Mouse (Mus musculus) neural tube, embryonic 11.5 days (tissue): ENCODE data around the gene Sh3bp4. TPM values are rescaled to one million over a fixed set of nuclear protein-coding genes. Genes with fewer than 3 reads are reported as not detected.

Experiments
- ATAC-seq: fragments of 200-750 bp; cut with Nextera tagmentation; 2 replicates; pipeline ENCODE4 v1.8.0; 2017; ENCODE audit warnings: moderate number of reproducible peaks, mild to moderate bottlenecking, moderate TSS enrichment, moderate library complexity; ENCODE audit not compliant: insufficient read depth, low FRiP score, low TSS enrichment
- DNase-seq: peaks from one replicate; pipeline ENCODE4 v3.0.0-alpha.2; 2015; ENCODE audit warnings: low spot score
- H3K27ac ChIP-seq: fragments of 300-500 bp; sonication (generic); 2 replicates; pipeline ENCODE4 v1.5.1; 2014; ENCODE audit warnings: low read depth, mild to moderate bottlenecking, low read length
- H3K27me3 ChIP-seq: fragments of 300-500 bp; sonication (generic); 2 replicates; pipeline ENCODE4 v1.6.1; 2014; ENCODE audit warnings: mild to moderate bottlenecking, low read length, mixed read lengths; ENCODE audit not compliant: control insufficient read depth, insufficient read depth
- H3K36me3 ChIP-seq: fragments of 300-500 bp; sonication (generic); 2 replicates; pipeline ENCODE4 v1.6.1; 2014; ENCODE audit warnings: mild to moderate bottlenecking, low read length, moderate library complexity, mixed read lengths; ENCODE audit not compliant: control insufficient read depth, insufficient read depth
- H3K4me1 ChIP-seq: fragments of 300-500 bp; sonication (generic); 2 replicates; pipeline ENCODE4 v1.6.1; 2014; ENCODE audit warnings: low read length, mixed read lengths; ENCODE audit not compliant: control insufficient read depth, insufficient read depth
- H3K4me2 ChIP-seq: fragments of 300-500 bp; sonication (generic); 2 replicates; pipeline ENCODE4 v1.6.1; 2014; ENCODE audit warnings: low read depth, mild to moderate bottlenecking, moderate library complexity
- H3K4me3 ChIP-seq: fragments of 300-500 bp; sonication (generic); 2 replicates; pipeline ENCODE4 v1.5.1; 2014; ENCODE audit warnings: low read depth, low read length
- H3K9ac ChIP-seq: fragments of 300-500 bp; sonication (generic); 2 replicates; pipeline ENCODE4 v1.6.1; 2014; ENCODE audit warnings: mild to moderate bottlenecking, low read length
- H3K9me3 ChIP-seq: fragments of 300-500 bp; sonication (generic); 2 replicates; pipeline ENCODE4 v1.6.1; 2016; ENCODE audit warnings: low read length; ENCODE audit not compliant: control insufficient read depth
- WGBS: fragments of 180-500 bp; shearing (Covaris S2); extraction: QIAGEN DNeasy Blood & Tissue Kit; methylation state at CpG from one replicate; pipeline ENCODE4 v1.1.7; 2014; 5-methylcytosine and 5-hydroxymethylcytosine counted together
- polyA plus RNA-seq: library from polyadenylated mRNA; unstranded; fragments of >200 nt; fragmentation: Nextera tagmentation; extraction: Ambion mirVana; gene quantifications from 2 replicates; pipeline ENCODE4 v1.2.1, GENCODE M21; 2014

The Sh3bp4 gene
- polyA plus RNA-seq, 1 experiment from 2014 or later: 35.9 TPM

DNA sequence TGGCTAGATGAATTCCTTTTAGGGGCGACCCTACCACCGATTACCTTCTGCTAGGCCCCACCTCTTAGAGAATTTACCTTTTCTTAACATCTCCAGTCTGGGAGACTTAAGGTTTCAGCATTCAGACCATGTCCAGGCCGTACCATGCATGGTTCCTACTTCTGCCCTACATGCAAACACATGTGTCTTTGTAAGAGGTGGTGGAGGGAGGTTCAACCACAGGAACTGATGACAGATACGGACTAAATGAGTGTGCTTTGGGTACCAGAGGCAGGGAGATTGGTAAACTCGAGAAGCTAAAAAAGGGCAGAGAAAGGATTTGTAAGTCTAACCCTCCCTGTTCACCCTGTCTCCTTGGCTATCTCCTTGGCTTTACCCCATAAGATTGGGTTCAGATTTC, 23.5 kb downstream of the Sh3bp4 start:
- H3K36me3 ChIP-seq: no peaks in the 10 kb centered on the region
- no peak overlapping the region for H3K4me2 ChIP-seq
- DNase-seq: no peak
- no peak overlapping the region for H3K27ac ChIP-seq
- H3K9ac ChIP-seq: no peak overlapping the region
- ATAC-seq: no peak
- WGBS: 76% methylated on average over 5 of the region's 5 CpGs
- H3K4me3 ChIP-seq: no peak overlapping the region
- peaks cover 35% of the 10 kb centered on the region for H3K4me1 ChIP-seq
- H3K9me3 ChIP-seq: no peaks in the 10 kb centered on the region
- H3K27me3 ChIP-seq: no peaks in the 10 kb centered on the region

DNA sequence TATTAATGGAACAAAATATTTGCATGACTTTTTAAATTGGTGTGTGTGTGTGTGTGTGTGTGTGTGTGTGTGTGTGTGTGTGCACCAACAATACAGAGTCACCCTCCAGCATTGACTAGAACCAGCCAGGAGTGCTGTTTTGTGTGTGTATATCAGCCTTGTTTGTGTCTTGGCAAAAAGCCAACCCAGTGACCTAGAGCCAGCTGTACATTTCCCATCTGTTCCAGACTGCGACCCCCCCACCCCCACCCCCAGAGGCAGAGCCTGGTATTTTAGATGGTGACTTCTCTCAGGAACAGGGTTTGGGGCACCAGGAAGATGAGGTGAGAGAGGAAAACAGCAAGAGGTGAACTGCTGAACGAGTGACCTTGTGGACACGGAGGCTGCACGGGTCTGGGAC, 24.2 kb downstream of the Sh3bp4 start:
- no peaks in the 10 kb centered on the region for H3K9me3 ChIP-seq
- H3K4me2 ChIP-seq: no peak overlapping the region
- H3K4me3 ChIP-seq: no peak overlapping the region
- no peaks in the 10 kb centered on the region for H3K36me3 ChIP-seq
- no peak for DNase-seq
- no peak overlapping the region for H3K27ac ChIP-seq
- H3K4me1 ChIP-seq: peaks cover 35% of the 10 kb centered on the region
- ATAC-seq: no peak
- H3K27me3 ChIP-seq: no peaks in the 10 kb centered on the region
- WGBS: 65% methylated on average over 4 of the region's 4 CpGs
- H3K9ac ChIP-seq: no peak overlapping the region

DNA sequence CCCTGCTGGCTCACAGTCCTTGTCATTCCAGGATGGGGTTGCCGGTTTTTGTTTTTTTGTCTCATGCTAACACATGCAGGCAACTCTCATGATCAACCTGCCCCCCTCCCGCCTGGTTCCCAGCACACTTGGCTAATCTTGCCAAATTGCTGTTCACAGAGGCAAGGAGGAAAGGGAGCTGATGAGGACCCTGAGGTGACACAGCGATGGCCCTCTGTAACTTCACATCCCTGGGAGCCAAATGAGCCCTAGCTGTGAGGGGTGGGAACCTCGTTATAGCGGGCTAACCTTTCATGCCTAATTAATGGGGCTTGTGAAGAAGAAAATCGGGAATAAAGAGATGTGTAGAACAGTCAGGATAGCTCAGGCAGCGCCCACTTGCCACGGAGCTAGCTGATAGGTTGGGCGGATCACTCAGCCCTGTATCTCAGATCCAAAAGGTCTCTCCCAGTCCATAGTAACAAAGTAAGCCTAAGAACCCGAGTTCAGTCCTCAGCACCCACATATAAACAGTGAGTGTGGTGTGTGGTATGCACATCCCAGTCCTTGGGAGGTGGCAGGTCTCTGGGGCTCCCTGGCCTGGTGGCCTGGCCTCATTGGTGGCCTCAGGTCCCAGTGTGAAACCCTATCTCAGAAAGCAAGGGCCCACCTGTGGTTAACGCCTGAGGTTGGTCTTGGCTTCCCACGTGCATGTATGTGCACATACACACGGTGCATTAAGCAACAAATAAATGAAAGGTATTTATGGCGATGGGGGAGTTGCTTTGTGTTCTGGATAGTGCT, 25.6 kb downstream of the Sh3bp4 start:
- Histone ChIP-seq H3K27me3 (no peaks in the 10 kb centered on the region), H3K9ac (no peak overlapping the region), H3K36me3 (no peaks in the 10 kb centered on the region), H3K9me3 (no peaks in the 10 kb centered on the region), H3K27ac (no peak overlapping the region), H3K4me2 (no peak overlapping the region), H3K4me3 (no peak overlapping the region), H3K4me1 (peaks cover 35% of the 10 kb centered on the region)
- 14% methylated on average over 14 of the region's 14 CpGs for WGBS
- ATAC-seq (no peak), DNase-seq (no peak)

DNA sequence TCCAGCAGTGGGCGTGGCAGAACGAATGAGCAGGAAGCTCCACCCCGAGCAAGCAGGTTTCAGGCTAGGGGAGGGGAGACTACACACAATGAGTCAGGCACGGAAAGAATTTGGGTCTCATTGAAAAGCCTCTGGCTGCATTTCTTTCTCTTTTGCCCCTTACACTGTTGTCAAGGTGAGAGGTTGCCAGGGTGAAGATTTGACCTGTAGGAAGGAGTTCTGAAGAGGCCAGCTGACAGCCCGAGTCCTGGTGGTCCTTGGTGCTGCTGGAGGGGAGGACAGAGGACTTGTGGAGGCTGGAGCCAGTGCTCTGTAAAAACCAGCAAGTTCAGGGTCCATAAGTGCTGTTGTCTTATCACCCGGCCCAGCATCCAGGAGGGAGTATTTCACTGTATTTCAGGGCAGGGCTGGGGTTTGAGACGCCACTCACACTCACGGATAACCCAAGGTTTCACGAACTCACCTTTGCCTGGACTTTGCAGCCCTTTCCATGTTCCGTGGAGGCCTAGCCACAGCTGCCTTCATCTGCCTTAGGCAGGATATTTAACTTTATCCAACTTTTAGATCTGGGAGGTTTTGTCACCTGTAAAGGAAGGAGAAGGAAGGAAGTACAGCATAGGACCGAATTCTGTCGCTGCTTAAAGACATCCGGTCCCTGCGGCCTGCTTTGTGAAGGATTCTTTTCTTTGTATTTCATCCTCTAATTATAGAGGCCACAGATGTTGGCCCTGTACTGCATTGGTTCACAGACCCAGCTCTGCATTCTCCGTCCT, 32.2 kb downstream of the Sh3bp4 start:
- Histone ChIP-seq H3K9ac (no peak overlapping the region), H3K4me1 (peaks cover 14% of the 10 kb centered on the region), H3K36me3 (no peaks in the 10 kb centered on the region), H3K4me2 (no peak overlapping the region), H3K9me3 (no peaks in the 10 kb centered on the region), H3K27ac (no peak overlapping the region), H3K4me3 (no peak overlapping the region), H3K27me3 (no peaks in the 10 kb centered on the region)
- DNase-seq (no peak), ATAC-seq (no peak)
- WGBS: 39% methylated on average over 13 of the region's 15 CpGs

DNA sequence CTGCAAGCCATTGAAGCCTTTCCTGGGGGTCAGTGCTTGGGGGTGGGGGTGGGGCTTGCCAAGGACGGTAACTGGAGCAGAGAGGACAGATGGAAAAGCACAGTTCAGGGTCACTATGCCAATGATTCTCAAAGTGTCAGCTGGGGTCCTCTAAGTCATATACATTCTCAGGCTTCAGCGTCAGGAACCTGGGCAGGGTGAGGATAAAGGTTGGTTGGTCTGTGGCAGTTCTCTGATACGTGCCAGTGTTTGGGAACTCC, 32.7 kb downstream of the Sh3bp4 start:
- Histone ChIP-seq H3K9ac (no peak overlapping the region), H3K27ac (no peak overlapping the region), H3K4me3 (no peak overlapping the region), H3K4me2 (no peak overlapping the region), H3K36me3 (no peaks in the 10 kb centered on the region), H3K4me1 (peaks cover 19% of the 10 kb centered on the region), H3K9me3 (no peaks in the 10 kb centered on the region), H3K27me3 (no peaks in the 10 kb centered on the region)
- DNase-seq (no peak), ATAC-seq (no peak)
- 34% methylated on average over 3 of the region's 3 CpGs for WGBS

DNA sequence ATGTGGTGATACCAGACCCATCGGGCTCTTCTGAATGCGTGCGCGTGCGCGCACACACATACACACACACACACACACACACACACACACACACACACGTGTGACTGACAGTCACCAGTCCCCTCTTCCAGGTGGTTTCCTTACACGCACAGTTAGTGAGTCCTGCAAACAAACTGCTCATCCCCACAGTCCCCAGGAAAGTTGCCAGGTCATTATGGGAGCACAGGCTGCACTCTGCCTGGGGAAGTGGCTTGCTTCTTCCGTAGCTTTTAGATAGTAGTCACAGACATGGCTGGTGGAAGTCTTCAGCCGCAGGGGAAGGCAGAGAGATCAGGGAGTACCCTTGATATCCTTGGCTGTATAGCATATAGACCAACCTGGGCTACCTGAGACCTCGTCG, 33.3 kb downstream of the Sh3bp4 start:
- no peaks in the 10 kb centered on the region for H3K36me3 ChIP-seq
- ATAC-seq (no peak), DNase-seq (no peak)
- peaks cover 25% of the 10 kb centered on the region for H3K4me1 ChIP-seq
- no peak overlapping the region for H3K27ac ChIP-seq
- H3K27me3 ChIP-seq: no peaks in the 10 kb centered on the region
- no peaks in the 10 kb centered on the region for H3K9me3 ChIP-seq
- no peak overlapping the region for H3K4me2 ChIP-seq
- H3K4me3 ChIP-seq: no peak overlapping the region
- H3K9ac ChIP-seq: no peak overlapping the region
- WGBS: 86% methylated on average over 12 of the region's 12 CpGs

DNA sequence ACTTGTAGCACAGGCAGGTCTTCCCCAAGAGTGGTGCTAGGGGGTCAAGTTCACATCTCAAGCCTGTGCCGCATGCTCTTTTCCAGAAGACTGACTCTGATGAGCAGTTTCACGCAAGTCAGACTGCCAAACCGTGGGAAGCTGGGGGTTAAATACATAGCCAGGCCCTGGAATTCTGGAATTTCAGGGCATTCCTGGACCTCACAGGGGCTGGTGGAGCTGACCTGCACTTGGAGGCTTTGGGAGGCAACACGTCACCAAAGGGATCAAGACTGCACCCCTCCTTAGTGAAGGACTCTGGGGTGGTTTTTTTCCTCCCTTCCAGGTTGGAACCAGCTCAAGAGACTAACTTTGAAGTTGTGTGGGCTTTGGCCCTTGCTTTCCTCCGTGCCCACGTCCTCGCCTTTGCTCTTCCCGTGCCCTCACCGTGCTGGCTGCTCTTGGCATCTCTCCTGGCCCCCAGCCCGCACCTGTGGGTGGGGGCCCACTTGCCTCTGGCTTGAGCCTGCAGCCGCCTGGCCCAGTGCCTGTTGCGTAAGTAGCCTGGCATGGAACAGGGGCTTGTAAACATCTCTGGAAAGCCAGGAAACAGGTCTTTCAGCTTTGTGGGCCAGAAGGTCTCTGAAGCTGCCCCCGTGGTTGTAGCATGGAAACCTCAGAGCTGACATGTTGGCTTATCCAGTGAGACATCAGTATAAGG, 34.0 kb downstream of the Sh3bp4 start:
- 81% methylated on average over 13 of the region's 13 CpGs for WGBS
- H3K9ac ChIP-seq: no peak overlapping the region
- H3K4me3 ChIP-seq: no peak overlapping the region
- H3K4me2 ChIP-seq: no peak overlapping the region
- no peaks in the 10 kb centered on the region for H3K9me3 ChIP-seq
- peaks cover 28% of the 10 kb centered on the region for H3K4me1 ChIP-seq
- ATAC-seq: no peak
- no peaks in the 10 kb centered on the region for H3K36me3 ChIP-seq
- H3K27ac ChIP-seq: no peak overlapping the region
- no peak for DNase-seq
- no peaks in the 10 kb centered on the region for H3K27me3 ChIP-seq

DNA sequence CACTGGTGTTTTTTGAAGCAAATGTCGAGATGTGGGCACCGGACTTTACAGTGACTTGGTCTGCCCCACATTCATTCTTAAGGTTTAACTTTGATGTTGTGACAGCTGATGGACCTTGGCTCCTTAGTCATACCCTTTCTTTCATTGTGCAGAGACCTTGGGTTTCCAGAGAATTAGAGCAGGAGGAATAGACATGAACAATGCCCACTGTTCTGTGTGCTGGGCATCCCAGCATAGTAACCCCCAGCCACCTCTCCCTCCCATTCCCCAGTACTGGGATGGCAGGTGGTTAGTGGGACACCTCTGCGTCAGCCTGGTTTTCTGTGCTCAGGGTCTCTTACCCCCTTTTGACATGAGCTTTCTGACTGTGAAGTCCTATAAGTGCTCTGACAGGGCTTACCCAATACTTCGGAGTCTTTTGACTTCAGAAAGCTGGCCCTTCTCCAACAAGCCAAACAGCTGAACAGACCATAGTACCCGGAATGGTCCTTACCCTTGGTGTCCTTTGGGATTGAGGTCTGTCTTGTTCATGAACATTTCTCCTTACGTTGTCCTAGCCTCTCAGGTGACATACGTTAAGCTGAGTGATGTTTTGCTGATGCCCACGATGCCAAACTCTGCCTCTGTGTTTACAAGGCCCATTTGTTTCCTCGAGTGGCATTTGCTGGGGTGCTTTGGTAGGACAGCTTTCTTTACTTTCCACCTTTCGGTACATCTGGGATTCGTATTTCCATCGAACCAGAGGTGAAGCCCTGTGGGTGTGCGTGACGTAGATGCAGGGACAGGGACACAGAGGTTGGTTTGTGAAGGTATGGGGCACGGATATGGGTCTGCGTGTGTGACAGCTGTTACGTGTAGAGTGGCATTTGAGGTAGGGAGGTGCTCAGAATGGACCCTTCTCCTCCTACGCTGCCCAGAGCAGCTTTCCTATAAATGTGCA, 35.9 kb downstream of the Sh3bp4 start:
- Histone ChIP-seq H3K36me3 (no peaks in the 10 kb centered on the region), H3K4me2 (no peak overlapping the region), H3K4me1 (peaks cover 28% of the 10 kb centered on the region), H3K27ac (no peak overlapping the region), H3K27me3 (no peaks in the 10 kb centered on the region), H3K9me3 (no peaks in the 10 kb centered on the region), H3K9ac (no peak overlapping the region), H3K4me3 (no peak overlapping the region)
- ATAC-seq (no peak), DNase-seq (no peak)
- WGBS: 86% methylated on average over 18 of the region's 18 CpGs
